ENCODE assay signal across 14 mouse cellular contexts in the genomic region with DNA sequence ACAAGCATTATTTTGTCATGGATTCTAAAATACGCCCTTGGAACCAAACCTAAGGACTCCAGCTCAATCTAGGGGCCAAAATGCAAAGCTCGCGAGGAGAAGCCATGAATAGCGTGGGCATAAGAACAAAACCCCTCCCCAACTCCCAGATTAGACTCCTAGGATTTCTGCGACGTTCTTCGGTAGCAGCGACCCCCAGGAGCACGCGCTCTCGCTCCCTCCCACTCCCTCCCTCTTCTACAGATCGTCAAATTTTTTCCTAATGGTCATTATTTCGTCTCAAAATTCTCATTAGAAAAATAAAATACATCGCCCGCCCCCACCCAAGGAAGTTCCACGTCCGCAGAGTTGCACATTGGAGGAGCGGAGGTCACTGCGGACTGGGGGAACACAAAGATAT. TPM values are rescaled to one million over a fixed set of nuclear protein-coding genes. Genes with fewer than 3 reads are reported as not detected.
A peak's percentile ranks its signal among the peaks of the same experiment; 100 is the strongest.
DNase-seq lines count a peak whose midpoint lies in the region; ATAC-seq and TF ChIP-seq lines count a peak whose summit lies in the region.
"Had no signal": no experiment of that assay in that cellular context is flagged by ENCODE, and none has a peak within 500 bp of the region (broad histone marks: within the 10 kb centered on the region; RNA-seq: fewer than 3 reads in every experiment).

No protein-coding gene starts in this region.

- peak overlapping the region; percentile 66 for H3K4me2 ChIP-seq in forebrain, embryonic 12.5 days
- peak overlapping the region; percentile 44; the same call in 1 of the 2 replicates for H3K4me2 ChIP-seq in hindbrain, postnatal 0 days (ENCODE audit: low read depth, low read length)
- no peak overlapping the region for H3K4me2 ChIP-seq in liver, postnatal 0 days (ENCODE audit: low read depth, low read length)
- H3K4me2 ChIP-seq: kidney, embryonic 15.5 days had no signal

- peaks cover 84% of the 10 kb centered on the region for H3K27me3 ChIP-seq in E14TG2a.4 (ENCODE audit: insufficient read depth, low read length)
- peaks cover 73% of the 10 kb centered on the region for H3K27me3 ChIP-seq in forebrain, embryonic 12.5 days
- H3K27me3 ChIP-seq in hindbrain, postnatal 0 days (ENCODE audit: insufficient read depth, low read length): peaks cover 56% of the 10 kb centered on the region
- peaks cover 98% of the 10 kb centered on the region for H3K27me3 ChIP-seq in liver, postnatal 0 days (ENCODE audit: insufficient read depth, low read length)

- H3K4me3 ChIP-seq in E14TG2a.4 (replicated peaks; ENCODE audit: low read length): peak overlapping the region; percentile 70
- peak overlapping the region; percentile 58 for H3K4me3 ChIP-seq in forebrain, embryonic 12.5 days (replicated peaks)
- peak overlapping the region; percentile 40 for H3K4me3 ChIP-seq in hindbrain, postnatal 0 days (ENCODE audit: low read length)
- no peak overlapping the region for H3K4me3 ChIP-seq in liver, postnatal 0 days (ENCODE audit: low read depth, low read length)
- H3K4me3 ChIP-seq: kidney, embryonic 15.5 days; myocyte had no signal

- WGBS in forebrain, embryonic 12.5 days: under 1% methylated on average over 19 of the region's 19 CpGs
- WGBS in hindbrain, postnatal 0 days: 1% methylated on average over 19 of the region's 19 CpGs
- WGBS in liver, postnatal 0 days (ENCODE audit: insufficient replicate concordance): 3% methylated on average over 19 of the region's 19 CpGs

- DNase-seq in R1 (ENCODE audit: low read depth, low spot score): peak; percentile 72
- no peak for DNase-seq in hindbrain, postnatal 0 days (ENCODE audit: low spot score)
- DNase-seq in liver, postnatal 0 days: no peak
- DNase-seq in Muller cell, postnatal 12 days (ENCODE audit: inconsistent ontology term): no peak
- DNase-seq in adrenal gland, adult 18-20 months (ENCODE audit: low spot score in 2 of 2): no peak
- DNase-seq: lung, postnatal 36 days had no signal

- peak overlapping the region; percentile 84 for H3K27ac ChIP-seq in forebrain, embryonic 12.5 days
- peak overlapping the region; percentile 54 for H3K27ac ChIP-seq in hindbrain, postnatal 0 days
- no peak overlapping the region for H3K27ac ChIP-seq in liver, postnatal 0 days (ENCODE audit: low read depth)
- H3K27ac ChIP-seq: kidney, embryonic 15.5 days had no signal

- H3K36me3 ChIP-seq in E14TG2a.4 (ENCODE audit: insufficient read depth, low read length): no peaks in the 10 kb centered on the region
- no peaks in the 10 kb centered on the region for H3K36me3 ChIP-seq in forebrain, embryonic 12.5 days (replicated peaks)
- no peaks in the 10 kb centered on the region for H3K36me3 ChIP-seq in hindbrain, postnatal 0 days (ENCODE audit: insufficient read depth, low read length)
- no peaks in the 10 kb centered on the region for H3K36me3 ChIP-seq in liver, postnatal 0 days (replicated peaks; ENCODE audit: insufficient read depth, low read length)
- H3K36me3 ChIP-seq: kidney, embryonic 15.5 days had no signal

- no peak for TF ChIP-seq CTCF in E14TG2a.4 (conservative IDR thresholded peaks at IDR 0.05; ENCODE audit: low read length)
- no peak for TF ChIP-seq CTCF in hindbrain, postnatal 0 days (IDR thresholded peaks at IDR 0.05; ENCODE audit: low read depth)
- no peak for TF ChIP-seq CTCF in liver, postnatal 0 days (IDR thresholded peaks at IDR 0.05; ENCODE audit: low read depth)

- no peaks in the 10 kb centered on the region for H3K9me3 ChIP-seq in E14TG2a.4 (ENCODE audit: low read length)
- no peaks in the 10 kb centered on the region for H3K9me3 ChIP-seq in forebrain, embryonic 12.5 days
- H3K9me3 ChIP-seq in hindbrain, postnatal 0 days (ENCODE audit: low read length): no peaks in the 10 kb centered on the region
- H3K9me3 ChIP-seq in liver, postnatal 0 days (ENCODE audit: low read length): no peaks in the 10 kb centered on the region
- H3K9me3 ChIP-seq: kidney, embryonic 15.5 days had no signal

- peak overlapping the region; percentile 82 for H3K9ac ChIP-seq in forebrain, embryonic 12.5 days
- peak overlapping the region; percentile 47 for H3K9ac ChIP-seq in hindbrain, postnatal 0 days (replicated peaks; ENCODE audit: low read length)
- no peak overlapping the region for H3K9ac ChIP-seq in liver, postnatal 0 days (replicated peaks)
- H3K9ac ChIP-seq: kidney, embryonic 15.5 days had no signal

- peaks cover 83% of the 10 kb centered on the region for H3K4me1 ChIP-seq in E14TG2a.4 (replicated peaks; ENCODE audit: low read depth, low read length)
- peaks cover 42% of the 10 kb centered on the region for H3K4me1 ChIP-seq in forebrain, embryonic 12.5 days
- no peaks in the 10 kb centered on the region for H3K4me1 ChIP-seq in hindbrain, postnatal 0 days (ENCODE audit: insufficient read depth, low read length)
- no peaks in the 10 kb centered on the region for H3K4me1 ChIP-seq in liver, postnatal 0 days (ENCODE audit: insufficient read depth)

- no peak for TF ChIP-seq EP300 in liver, postnatal 0 days (IDR thresholded peaks at IDR 0.05; ENCODE audit: low read depth)

- no peak for ATAC-seq in forebrain, embryonic 12.5 days (ENCODE audit: low FRiP score)
- ATAC-seq in hindbrain, postnatal 0 days: no peak
- ATAC-seq in granulocyte monocyte progenitor cell, adult 5-6 weeks (replicated peaks; ENCODE audit: poor library complexity, severe bottlenecking): no peak
- ATAC-seq in liver, postnatal 0 days: no peak

RNA-seq across cellular contexts. Expression of gene Otx2, which starts 6.8 kb away (rescaled TPM):
- polyA plus RNA-seq in forebrain, embryonic 12.5 days (2016; fragmentation: Nextera tagmentation; extraction: Ambion mirVana): 56.7 and 59.3 TPM in 2 replicates
- 27.6 and 48.4 TPM in 2 replicates for total RNA-seq in hindbrain, postnatal 0 days (2014; rRNA removed)
- polyA plus RNA-seq in hindbrain, postnatal 0 days (2015; fragmentation: Nextera tagmentation; extraction: Ambion mirVana): 31.1 and 33.2 TPM in 2 replicates
- not detected in 2 replicates for total RNA-seq in granulocyte monocyte progenitor cell, adult 5-6 weeks (2014; fragmentation: Nextera tagmentation)
- total RNA-seq in granulocyte monocyte progenitor cell, adult 5-6 weeks (2017): not detected in 2 replicates
- polyA plus RNA-seq in liver, postnatal 0 days (2015; fragmentation: Nextera tagmentation; extraction: Ambion mirVana): not detected in 2 replicates
- not detected for total RNA-seq in adrenal gland, adult 18-20 months (2021)
- total RNA-seq: common myeloid progenitor, adult 5-6 weeks had no signal
- polyA plus RNA-seq: heart, postnatal 0 days; kidney, embryonic 15.5 days; myocyte; urinary bladder, adult 2 months had no signal

Comparison
In these comparisons a context has a peak if more than half of its experiments do, and no peak if none do; other contexts are left out.
1. RNA of gene Otx2, which starts 6.8 kb away (total RNA-seq): 27.6 to 48.4 TPM in hindbrain, postnatal 0 days; not detected in granulocyte monocyte progenitor cell, adult 5-6 weeks and not detected in adrenal gland, adult 18-20 months; every median in the first group is over 10 times any median in the second.